Mouse (Mus musculus): ENCODE measurements around the gene Hist1h3i.
"Not testable (repeated sequence)": the region's sequence is repeated elsewhere in the genome, so short reads cannot be mapped to it uniquely, and the experiment has no call there.

Gene Hist1h3i

GRCm38 (mm10) chr13:21783734-21784161 is 578 bp upstream of the Hist1h3i start:
- peak; percentile 6 to 49 for DNase-seq (ENCODE audit: low read depth in 2 of 2, low spot score in 2 of 2)

- peak in 1 of 2 experiments; percentile 11 for DNase-seq (ENCODE audit: low read depth in 2 of 2, low spot score in 2 of 2)
These were observed 562 bp downstream of the Hist1h3i start for GRCm38 (mm10) chr13:21782361-21783254.

DNA sequence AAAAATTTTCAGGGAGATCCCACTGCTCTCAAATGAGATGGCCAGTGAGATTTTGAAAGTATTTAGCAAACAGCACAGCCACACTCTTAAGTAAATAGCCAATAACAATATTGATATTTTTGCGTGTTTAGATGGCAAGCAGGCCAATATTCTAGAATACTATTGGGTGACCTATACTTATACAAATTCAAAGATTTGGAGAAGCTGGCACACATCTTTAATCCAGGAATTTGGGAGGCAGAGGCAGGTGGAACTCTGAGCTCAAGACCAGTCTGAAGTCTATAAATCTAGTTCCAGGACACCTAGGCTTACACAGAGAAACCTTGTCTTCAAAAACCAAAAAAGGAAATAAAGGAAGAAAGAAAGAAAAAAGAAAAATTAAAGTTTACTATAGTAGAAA is 1.5 kb downstream of the Hist1h3i start:
- DNase-seq (ENCODE audit: low read depth in 2 of 2, low spot score in 2 of 2): no peak

DNA sequence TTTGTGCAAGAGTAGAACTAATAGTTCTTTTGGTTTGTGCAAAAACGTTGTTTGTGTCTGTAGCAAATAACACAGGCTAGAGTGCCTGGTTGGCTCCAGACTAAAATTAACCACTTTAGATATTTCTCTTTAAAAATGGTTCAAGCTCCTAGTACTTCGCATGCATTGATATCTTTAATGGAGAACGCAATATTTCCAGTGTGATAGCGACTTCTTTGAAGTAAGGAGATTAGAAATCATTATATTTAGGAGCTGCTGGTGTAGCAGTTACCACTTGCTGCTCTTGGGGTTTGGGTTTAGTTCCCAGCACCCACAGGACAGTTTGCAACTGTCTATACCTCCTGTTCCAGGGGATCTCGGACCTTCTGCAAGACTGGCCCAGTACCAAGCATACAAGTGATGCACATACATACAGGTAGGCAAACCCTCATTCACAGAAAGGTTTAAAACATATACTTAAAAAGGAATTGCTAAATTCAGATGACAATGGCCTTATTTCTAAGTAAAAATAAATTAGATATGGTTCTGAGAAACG is 2.1 kb downstream of the Hist1h3i start:
- no peak for DNase-seq (ENCODE audit: low read depth in 2 of 2, low spot score in 2 of 2)

DNA sequence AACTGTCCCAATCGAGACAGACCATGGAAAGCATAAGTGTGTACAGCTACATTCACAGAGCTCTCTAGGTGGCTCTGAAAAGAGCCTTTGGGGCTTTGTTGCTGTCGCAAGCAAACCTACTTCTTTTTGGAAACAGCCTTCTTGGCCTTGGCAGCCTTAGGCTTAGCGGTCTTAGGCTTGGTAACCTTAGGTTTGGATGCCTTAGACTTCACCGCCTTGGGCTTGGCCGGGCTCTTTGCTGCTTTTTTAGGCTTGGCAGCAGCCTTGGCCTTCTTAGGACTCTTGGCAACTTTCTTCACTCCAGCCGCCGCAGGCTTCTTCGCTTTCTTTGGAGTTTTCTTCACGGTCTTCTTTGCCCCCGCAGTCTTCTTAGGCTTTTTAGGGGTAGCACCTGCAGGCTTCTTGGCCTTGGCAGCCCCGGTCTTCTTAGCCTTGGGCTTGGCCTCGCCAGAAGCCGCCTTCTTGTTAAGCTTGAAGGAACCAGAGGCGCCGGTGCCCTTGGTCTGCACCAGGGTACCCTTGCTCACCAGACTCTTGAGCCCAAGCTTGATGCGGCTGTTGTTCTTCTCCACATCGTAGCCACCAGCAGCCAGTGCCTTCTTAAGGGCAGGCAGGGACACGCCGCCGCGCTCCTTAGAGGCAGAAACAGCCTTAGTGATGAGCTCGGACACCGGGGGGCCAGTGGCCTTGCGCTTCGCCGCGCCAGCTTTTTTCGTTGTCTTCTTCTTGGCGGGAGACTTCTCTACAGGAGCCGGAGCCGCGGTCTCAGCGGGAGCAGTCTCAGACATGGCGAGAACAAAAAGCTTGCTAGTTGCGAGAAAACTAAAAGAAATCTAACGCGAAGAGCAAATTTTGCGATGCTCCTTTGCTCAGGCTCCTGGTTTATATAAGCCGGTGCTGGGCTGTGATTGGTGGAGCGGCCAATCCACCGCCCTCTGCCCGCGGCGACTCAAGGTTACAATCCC is 3.1 kb downstream of the Hist1h3i start, which contains the start of gene Hist1h1b:
Gene Hist1h1b, minus strand, starts transcription at position 859 of the 965 bp plus-strand sequence.
- peak; percentile 14 for DNase-seq (ENCODE audit: low read depth in 2 of 2, low spot score in 2 of 2)

GRCm38 (mm10) chr13:21778814-21779766 is 4.1 kb downstream of the Hist1h3i start:
- peak; percentile 56 to 73 for DNase-seq (ENCODE audit: low read depth in 2 of 2, low spot score in 2 of 2)

GRCm38 (mm10) chr13:21755707-21756106 is 27.5 kb downstream of the Hist1h3i start:
- no peak for DNase-seq (ENCODE audit: low read depth in 2 of 2, low spot score in 2 of 2)

- DNase-seq (ENCODE audit: low read depth in 2 of 2, low spot score in 2 of 2): not testable (repeated sequence)
These were observed 28.7 kb downstream of the Hist1h3i start for GRCm38 (mm10) chr13:21754294-21755001.

DNA sequence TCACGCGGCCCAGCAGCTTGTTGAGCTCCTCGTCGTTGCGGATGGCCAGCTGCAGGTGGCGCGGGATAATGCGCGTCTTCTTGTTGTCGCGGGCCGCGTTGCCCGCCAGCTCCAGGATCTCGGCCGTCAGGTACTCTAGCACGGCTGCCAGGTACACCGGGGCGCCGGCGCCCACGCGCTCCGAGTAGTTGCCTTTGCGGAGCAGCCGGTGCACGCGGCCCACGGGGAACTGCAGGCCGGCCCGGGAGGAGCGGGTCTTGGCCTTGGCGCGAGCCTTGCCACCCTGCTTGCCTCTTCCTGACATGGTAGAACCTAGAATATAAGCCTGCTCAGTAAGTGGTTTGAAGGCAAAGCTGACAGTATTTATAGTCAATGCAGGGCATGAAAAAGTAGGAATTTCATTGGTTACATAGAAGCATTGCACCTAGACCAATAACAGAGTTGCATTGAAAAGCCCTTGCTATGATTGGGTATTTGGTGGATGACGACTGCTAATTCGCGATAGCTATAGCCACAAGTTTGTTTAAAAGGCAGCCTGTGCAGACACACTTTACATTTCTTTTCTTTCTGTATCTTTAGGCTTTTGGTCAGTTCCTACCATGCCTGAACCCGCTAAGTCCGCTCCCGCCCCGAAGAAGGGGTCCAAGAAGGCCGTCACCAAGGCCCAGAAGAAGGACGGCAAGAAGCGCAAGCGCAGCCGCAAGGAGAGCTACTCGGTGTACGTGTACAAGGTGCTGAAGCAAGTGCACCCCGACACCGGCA is 29.5 kb downstream of the Hist1h3i start, which contains the start of the genes Hist1h2ak and Hist1h2bn:
Gene Hist1h2ak, minus strand, starts transcription at position 304 of the 762 bp plus-strand sequence.
Gene Hist1h2bn, plus strand, starts transcription at position 600 of the 762 bp plus-strand sequence.
- peak; percentile 46 to 62 for DNase-seq (ENCODE audit: low read depth in 2 of 2, low spot score in 2 of 2)

- no peak for DNase-seq (ENCODE audit: low read depth in 2 of 2, low spot score in 2 of 2)
These were observed 30.1 kb downstream of the Hist1h3i start for GRCm38 (mm10) chr13:21753051-21753523.

DNA sequence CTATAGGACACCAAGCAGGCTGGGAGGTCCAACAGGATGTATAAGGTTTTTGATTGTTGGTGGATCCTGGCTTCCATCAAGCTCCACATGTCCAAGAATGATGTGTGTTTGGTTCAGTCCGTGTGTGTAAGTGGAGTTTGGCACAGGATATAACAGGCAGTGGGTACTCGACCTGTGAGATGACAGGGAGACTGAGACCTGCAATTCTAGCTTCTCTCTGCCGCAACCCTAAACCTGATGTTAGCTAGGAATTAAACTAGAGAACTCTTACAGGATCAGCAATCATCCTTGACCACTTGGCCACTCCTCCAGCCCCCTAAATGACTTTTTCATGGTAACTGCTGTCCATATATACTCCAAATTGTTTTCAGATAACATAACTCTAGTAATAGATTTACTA is 30.8 kb downstream of the Hist1h3i start:
- no peak for DNase-seq (ENCODE audit: low read depth in 2 of 2, low spot score in 2 of 2)

GRCm38 (mm10) chr13:21751827-21752226 is 31.3 kb downstream of the Hist1h3i start:
- DNase-seq (ENCODE audit: low read depth in 2 of 2, low spot score in 2 of 2): no peak

DNA sequence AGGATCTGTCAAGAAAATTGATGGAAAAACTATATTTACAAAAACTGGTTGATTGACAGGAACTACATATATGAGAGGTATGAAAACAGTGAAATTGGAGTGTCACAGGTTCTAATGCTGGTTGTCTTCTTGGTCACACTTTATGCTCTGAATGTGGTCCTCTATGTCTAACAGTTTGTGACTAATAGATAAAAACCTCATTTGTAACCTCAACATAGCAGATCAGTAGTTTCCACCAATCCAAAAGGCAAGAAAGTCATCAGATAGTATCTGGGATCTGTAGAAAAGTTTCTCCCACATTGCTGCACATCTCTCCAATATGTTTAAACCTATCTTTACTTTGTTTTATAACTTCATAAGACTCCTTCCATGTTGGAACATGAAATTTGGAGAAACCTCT is 31.8 kb downstream of the Hist1h3i start:
- DNase-seq (ENCODE audit: low read depth in 2 of 2, low spot score in 2 of 2): no peak

DNA sequence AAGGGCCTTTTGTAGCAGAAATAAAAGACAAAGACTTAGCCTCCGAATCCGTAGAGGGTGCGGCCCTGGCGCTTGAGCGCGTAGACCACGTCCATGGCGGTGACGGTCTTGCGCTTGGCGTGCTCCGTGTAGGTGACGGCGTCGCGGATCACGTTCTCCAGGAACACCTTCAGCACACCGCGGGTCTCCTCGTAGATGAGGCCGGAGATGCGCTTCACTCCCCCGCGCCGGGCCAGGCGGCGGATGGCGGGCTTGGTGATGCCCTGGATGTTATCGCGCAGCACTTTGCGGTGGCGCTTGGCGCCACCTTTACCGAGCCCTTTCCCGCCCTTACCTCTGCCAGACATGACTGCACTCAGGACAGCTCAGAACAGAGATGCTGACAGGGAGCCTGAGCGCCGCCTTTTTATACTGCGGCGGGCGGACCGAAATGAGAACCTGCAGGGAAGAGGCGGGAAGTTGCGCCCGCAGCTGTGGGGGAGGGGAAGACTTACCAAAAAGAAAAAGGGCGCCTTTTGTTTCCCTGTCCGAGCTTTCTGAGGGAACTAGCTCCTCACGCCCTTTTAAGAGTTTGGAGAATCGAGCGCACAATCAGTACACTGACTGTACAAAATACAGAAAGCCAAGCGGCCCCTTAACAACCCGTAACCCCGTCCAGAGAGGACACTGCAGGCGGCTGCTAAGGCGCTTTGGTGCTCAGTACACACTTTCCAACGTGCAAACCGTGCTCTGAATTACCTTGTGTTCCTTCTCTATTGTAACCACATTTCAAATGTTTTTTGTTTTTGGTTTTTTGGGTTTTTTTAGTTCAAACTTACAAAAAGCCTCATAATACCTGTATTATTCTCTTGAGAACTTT is 32.8 kb downstream of the Hist1h3i start, which contains the start of gene Hist1h4k:
Gene Hist1h4k, minus strand, starts transcription at position 347 of the 859 bp plus-strand sequence.
- DNase-seq (ENCODE audit: low read depth in 2 of 2, low spot score in 2 of 2): peak; percentile 80 to 83

GRCm38 (mm10) chr13:21749387-21750158 is 33.6 kb downstream of the Hist1h3i start:
- DNase-seq (ENCODE audit: low read depth in 2 of 2, low spot score in 2 of 2): no peak

DNA sequence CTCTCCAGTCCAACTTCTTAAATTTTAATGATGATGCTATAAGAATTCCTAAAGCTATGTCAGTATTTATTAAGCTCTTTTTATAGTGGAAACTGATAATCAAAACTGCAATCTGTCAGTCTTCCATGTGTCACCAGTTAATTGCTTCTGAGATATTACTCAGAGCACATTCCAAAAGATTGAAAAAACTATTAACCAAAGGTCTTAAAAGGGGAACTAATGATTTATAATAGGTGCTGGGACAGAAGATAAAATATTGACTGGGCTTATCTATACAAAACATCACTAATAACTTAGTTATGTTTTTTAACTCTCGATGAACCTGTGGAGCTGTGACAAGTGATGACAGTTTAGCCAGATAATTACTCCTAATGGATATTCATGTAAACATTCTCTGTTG is 38.2 kb downstream of the Hist1h3i start:
- no peak for DNase-seq (ENCODE audit: low read depth in 2 of 2, low spot score in 2 of 2)
